Mouse (Mus musculus): Measurements from ENCODE around the gene Hephl1.
A peak's percentile ranks its signal among the peaks of the same experiment; 100 is the strongest.

DNA sequence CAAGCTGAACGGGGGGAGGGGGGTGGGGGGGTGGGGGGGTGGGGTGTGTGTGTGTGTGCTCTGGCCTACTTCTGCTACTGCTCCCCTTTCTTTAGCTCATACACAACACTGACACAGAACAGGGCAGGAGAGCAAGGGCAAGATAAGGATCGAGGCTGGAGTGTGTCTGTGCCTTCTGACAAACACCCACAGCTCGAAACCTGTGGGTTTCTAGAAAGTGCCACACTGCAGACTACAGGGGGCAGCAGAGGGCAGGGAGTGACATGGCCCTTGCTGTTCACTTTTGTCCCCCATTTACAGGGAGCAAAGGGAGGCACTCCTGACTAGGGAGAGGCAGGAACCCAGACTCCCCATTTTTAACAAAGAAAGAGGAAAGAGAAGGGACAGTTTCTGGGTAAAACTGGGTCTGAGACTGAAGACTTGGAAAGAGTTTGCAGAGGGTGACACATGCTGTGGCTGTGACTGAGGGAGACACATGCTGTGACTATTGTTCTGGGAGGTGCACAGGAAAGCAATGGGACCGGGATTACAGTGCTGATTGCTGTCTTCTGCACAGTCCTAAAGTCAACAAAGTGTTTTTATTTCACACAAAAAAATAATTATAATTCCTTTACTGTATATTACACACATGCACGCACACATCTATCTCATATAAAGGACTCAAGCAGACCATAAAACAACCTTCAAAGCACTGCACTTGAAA lies 82.7 kb downstream of the Hephl1 start:
- TF ChIP-seq CTCF (IDR thresholded peaks at IDR 0.05) (peak; percentile 87), EP300 (IDR thresholded peaks at IDR 0.05) (no peak)

All from lung, postnatal 0 days (tissue).